Mouse (Mus musculus) neural tube, embryonic 14.5 days (tissue): ENCODE measurements around the gene Negr1. TPM values are rescaled to one million over a fixed set of nuclear protein-coding genes. Genes with fewer than 3 reads are reported as not detected.

Source experiments
- ATAC-seq: fragments of 200-750 bp; cut with Nextera tagmentation; 2 replicates; pipeline ENCODE4 v1.8.0; 2017; ENCODE audit warnings: low read depth, mild to moderate bottlenecking, moderate TSS enrichment, moderate library complexity
- H3K27ac ChIP-seq: fragments of 300-500 bp; sonication (generic); 2 replicates; pipeline ENCODE4 v1.5.1; 2014; ENCODE audit warnings: low read depth, mild to moderate bottlenecking, control low read depth, low read length, moderate library complexity, mixed read lengths
- H3K27me3 ChIP-seq: fragments of 300-500 bp; sonication (generic); 2 replicates; pipeline ENCODE4 v1.6.1; 2014; ENCODE audit warnings: low read length; ENCODE audit not compliant: control insufficient read depth, insufficient read depth
- H3K36me3 ChIP-seq: fragments of 300-500 bp; sonication (generic); 2 replicates; pipeline ENCODE4 v1.6.1; 2014; ENCODE audit warnings: low read length, mixed read lengths; ENCODE audit not compliant: control insufficient read depth, insufficient read depth
- H3K4me1 ChIP-seq: fragments of 300-500 bp; sonication (generic); 2 replicates; pipeline ENCODE4 v1.6.1; 2014; ENCODE audit warnings: low read length; ENCODE audit not compliant: control insufficient read depth, insufficient read depth
- H3K4me2 ChIP-seq: fragments of 300-500 bp; sonication (generic); 2 replicates; pipeline ENCODE4 v1.6.1; 2014; ENCODE audit warnings: mild to moderate bottlenecking, low read depth, low read length, control low read depth
- H3K4me3 ChIP-seq: fragments of 300-500 bp; sonication (generic); 2 replicates; pipeline ENCODE4 v1.5.1; 2014; ENCODE audit warnings: low read depth, low read length, control low read depth, mixed read lengths
- H3K9ac ChIP-seq: fragments of 300-500 bp; sonication (generic); replicated peaks from 2 replicates; pipeline ENCODE4 v1.6.1; 2014; ENCODE audit warnings: low read depth, mild to moderate bottlenecking, control low read depth, low read length, mixed read lengths
- H3K9me3 ChIP-seq: fragments of 300-500 bp; sonication (generic); 2 replicates; pipeline ENCODE4 v1.6.1; 2016; ENCODE audit warnings: low read length; ENCODE audit not compliant: control insufficient read depth
- WGBS: fragments of 180-500 bp; shearing (Covaris S2); extraction: QIAGEN DNeasy Blood & Tissue Kit; methylation state at CpG from one replicate; pipeline ENCODE4 v1.1.7; 2014; 5-methylcytosine and 5-hydroxymethylcytosine counted together
- polyA plus RNA-seq: library from polyadenylated mRNA; unstranded; fragments of >200 nt; fragmentation: Nextera tagmentation; extraction: Ambion mirVana; gene quantifications from 2 replicates; pipeline ENCODE4 v1.2.1, GENCODE M21; 2014

Negr1 gene
- polyA plus RNA-seq, 1 experiment from 2014 or later = 47.7 TPM

GRCm38 (mm10) chr3:157193141-157193540, 631.5 kb downstream of the Negr1 start:
- ATAC-seq = no peak
- H3K27me3 ChIP-seq = no peaks in the 10 kb centered on the region
- H3K4me2 ChIP-seq = no peak overlapping the region
- no peaks in the 10 kb centered on the region for H3K4me1 ChIP-seq
- 91% methylated on average over 3 of the region's 3 CpGs for WGBS
- no peak overlapping the region for H3K9ac ChIP-seq
- H3K27ac ChIP-seq = no peak overlapping the region
- H3K9me3 ChIP-seq = no peaks in the 10 kb centered on the region
- H3K36me3 ChIP-seq = no peaks in the 10 kb centered on the region
- H3K4me3 ChIP-seq = no peak overlapping the region

- ATAC-seq = no peak
- Histone ChIP-seq H3K4me3 (no peak overlapping the region), H3K9ac (no peak overlapping the region), H3K9me3 (no peaks in the 10 kb centered on the region), H3K27ac (no peak overlapping the region), H3K36me3 (no peaks in the 10 kb centered on the region), H3K27me3 (no peaks in the 10 kb centered on the region), H3K4me1 (no peaks in the 10 kb centered on the region), H3K4me2 (no peak overlapping the region)
- 77% methylated on average over 4 of the region's 4 CpGs for WGBS
These were observed 637.1 kb downstream of the Negr1 start for GRCm38 (mm10) chr3:157198659-157199058.

GRCm38 (mm10) chr3:157201726-157202125, 640.1 kb downstream of the Negr1 start:
- no peak overlapping the region for H3K4me2 ChIP-seq
- 100% methylated on average over 2 of the region's 2 CpGs for WGBS
- ATAC-seq = no peak

GRCm38 (mm10) chr3:157203573-157203972, 642.0 kb downstream of the Negr1 start:
- no peak for ATAC-seq
- no peak overlapping the region for H3K4me2 ChIP-seq
- H3K4me1 ChIP-seq = no peaks in the 10 kb centered on the region
- H3K27me3 ChIP-seq = no peaks in the 10 kb centered on the region
- no peak overlapping the region; the same call in 1 of the 2 replicates for H3K27ac ChIP-seq
- no peak overlapping the region for H3K9ac ChIP-seq
- H3K36me3 ChIP-seq = no peaks in the 10 kb centered on the region
- WGBS = 70% methylated on average over 8 of the region's 8 CpGs
- H3K4me3 ChIP-seq = no peak overlapping the region
- no peaks in the 10 kb centered on the region for H3K9me3 ChIP-seq

More at GRCm38 (mm10) chr3:157201726-157202125, 640.1 kb downstream of the Negr1 start:
- Histone ChIP-seq H3K9me3 (no peaks in the 10 kb centered on the region), H3K9ac (no peak overlapping the region), H3K27ac (no peak overlapping the region), H3K27me3 (no peaks in the 10 kb centered on the region), H3K4me1 (no peaks in the 10 kb centered on the region), H3K4me3 (no peak overlapping the region), H3K36me3 (no peaks in the 10 kb centered on the region)

- 33% methylated on average over 3 of the region's 3 CpGs for WGBS
- H3K4me3 ChIP-seq = no peak overlapping the region
- H3K9me3 ChIP-seq = no peaks in the 10 kb centered on the region
- H3K36me3 ChIP-seq = no peaks in the 10 kb centered on the region
- H3K27ac ChIP-seq = no peak overlapping the region
- no peak overlapping the region for H3K4me2 ChIP-seq
- no peak for ATAC-seq
- no peak overlapping the region for H3K9ac ChIP-seq
- no peaks in the 10 kb centered on the region for H3K27me3 ChIP-seq
- no peaks in the 10 kb centered on the region for H3K4me1 ChIP-seq
These were observed 645.2 kb downstream of the Negr1 start for GRCm38 (mm10) chr3:157206752-157207151.

GRCm38 (mm10) chr3:157208966-157209365, 647.4 kb downstream of the Negr1 start:
- no peaks in the 10 kb centered on the region for H3K9me3 ChIP-seq
- H3K27me3 ChIP-seq = no peaks in the 10 kb centered on the region
- no peak overlapping the region for H3K27ac ChIP-seq
- H3K4me3 ChIP-seq = no peak overlapping the region
- no peak overlapping the region for H3K4me2 ChIP-seq
- H3K4me1 ChIP-seq = no peaks in the 10 kb centered on the region
- no peak overlapping the region for H3K9ac ChIP-seq
- ATAC-seq = peak; percentile 81
- 8% methylated on average over 1 of the region's 1 CpGs for WGBS
- no peaks in the 10 kb centered on the region for H3K36me3 ChIP-seq

GRCm38 (mm10) chr3:157209386-157209785, 647.8 kb downstream of the Negr1 start:
- no peak overlapping the region for H3K27ac ChIP-seq
- WGBS = 78% methylated on average over 2 of the region's 2 CpGs
- H3K4me1 ChIP-seq = no peaks in the 10 kb centered on the region
- ATAC-seq = peak; percentile 13; the same call in 1 of the 2 replicates
- H3K4me3 ChIP-seq = no peak overlapping the region
- H3K27me3 ChIP-seq = no peaks in the 10 kb centered on the region
- no peaks in the 10 kb centered on the region for H3K36me3 ChIP-seq
- no peak overlapping the region for H3K4me2 ChIP-seq
- no peaks in the 10 kb centered on the region for H3K9me3 ChIP-seq
- no peak overlapping the region for H3K9ac ChIP-seq

GRCm38 (mm10) chr3:157215937-157216719, 654.5 kb downstream of the Negr1 start:
- Histone ChIP-seq H3K4me2 (no peak overlapping the region), H3K9me3 (no peaks in the 10 kb centered on the region), H3K9ac (no peak overlapping the region), H3K36me3 (no peaks in the 10 kb centered on the region), H3K27me3 (no peaks in the 10 kb centered on the region), H3K4me3 (no peak overlapping the region), H3K27ac (no peak overlapping the region), H3K4me1 (peaks cover 14% of the 10 kb centered on the region; the same call in 1 of the 2 replicates)
- WGBS = 36% methylated on average over 5 of the region's 5 CpGs
- ATAC-seq = peak; percentile 59; the same call in 1 of the 2 replicates

- no peak overlapping the region for H3K9ac ChIP-seq
- H3K4me2 ChIP-seq = no peak overlapping the region
- no peaks in the 10 kb centered on the region for H3K27me3 ChIP-seq
- peaks cover 14% of the 10 kb centered on the region; the same call in 1 of the 2 replicates for H3K4me1 ChIP-seq
- no peak overlapping the region for H3K27ac ChIP-seq
- no peak overlapping the region for H3K4me3 ChIP-seq
- H3K36me3 ChIP-seq = no peaks in the 10 kb centered on the region
- no peaks in the 10 kb centered on the region for H3K9me3 ChIP-seq
- no peak; the same call in 1 of the 2 replicates for ATAC-seq
- 30% methylated on average over 2 of the region's 2 CpGs for WGBS
These were observed 656.2 kb downstream of the Negr1 start for GRCm38 (mm10) chr3:157217794-157218193.
